Mouse (Mus musculus) stomach, embryonic 14.5 days (tissue): ENCODE results near the gene Ripk3. TPM values are rescaled to one million over a fixed set of nuclear protein-coding genes. Genes with fewer than 3 reads are reported as not detected.

Experiments used
- ATAC-seq: fragments of 200-750 bp; cut with Nextera tagmentation; 2 replicates; pipeline ENCODE4 v1.8.0; 2017; ENCODE audit warnings: low read depth, moderate TSS enrichment; ENCODE audit not compliant: insufficient number of reproducible peaks, insufficient read depth, low FRiP score
- H3K27ac ChIP-seq: fragments of 300-500 bp; sonication (generic); 2 replicates; pipeline ENCODE4 v1.5.1; 2014; ENCODE audit warnings: mild to moderate bottlenecking, low read length, moderate library complexity, mixed read lengths
- H3K27me3 ChIP-seq: fragments of 300-500 bp; sonication (generic); 2 replicates; pipeline ENCODE4 v1.6.1; 2014; ENCODE audit warnings: low read length, control low read depth, mixed read lengths; ENCODE audit not compliant: control insufficient read depth, insufficient read depth
- H3K36me3 ChIP-seq: fragments of 300-500 bp; sonication (generic); 2 replicates; pipeline ENCODE4 v1.6.1; 2014; ENCODE audit warnings: mild to moderate bottlenecking, control low read depth, low read length, moderate library complexity, mixed read lengths; ENCODE audit not compliant: control insufficient read depth, insufficient read depth
- H3K4me1 ChIP-seq: fragments of 300-500 bp; sonication (generic); 2 replicates; pipeline ENCODE4 v1.6.1; 2014; ENCODE audit warnings: low read length, control low read depth, mixed read lengths; ENCODE audit not compliant: control insufficient read depth, insufficient read depth
- H3K4me2 ChIP-seq: fragments of 300-500 bp; sonication (generic); replicated peaks from 2 replicates; pipeline ENCODE4 v1.6.1; 2014; ENCODE audit warnings: low read depth, low read length, control low read depth
- H3K4me3 ChIP-seq: fragments of 300-500 bp; sonication (generic); 2 replicates; pipeline ENCODE4 v1.5.1; 2014; ENCODE audit warnings: low read depth, low read length, control low read depth
- H3K9ac ChIP-seq: fragments of 300-500 bp; sonication (generic); replicated peaks from 2 replicates; pipeline ENCODE4 v1.6.1; 2014; ENCODE audit warnings: low read depth, mild to moderate bottlenecking, control low read depth, low read length, moderate library complexity, mixed read lengths
- H3K9me3 ChIP-seq: fragments of 300-500 bp; sonication (generic); 2 replicates; pipeline ENCODE4 v1.6.1; 2016; ENCODE audit warnings: low read depth, low read length, control low read depth; ENCODE audit not compliant: control insufficient read depth
- WGBS: fragments of 180-500 bp; shearing (Covaris S2); extraction: QIAGEN DNeasy Blood & Tissue Kit; methylation state at CpG from one replicate; pipeline ENCODE4 v1.1.7; 2014; 5-methylcytosine and 5-hydroxymethylcytosine counted together
- polyA plus RNA-seq: library from polyadenylated mRNA; unstranded; fragments of >200 nt; fragmentation: Nextera tagmentation; extraction: Ambion mirVana; gene quantifications from 2 replicates; pipeline ENCODE4 v1.2.1, GENCODE M21; 2014

Gene Ripk3
- polyA plus RNA-seq, 1 experiment from 2014 or later: 25.3 TPM

DNA sequence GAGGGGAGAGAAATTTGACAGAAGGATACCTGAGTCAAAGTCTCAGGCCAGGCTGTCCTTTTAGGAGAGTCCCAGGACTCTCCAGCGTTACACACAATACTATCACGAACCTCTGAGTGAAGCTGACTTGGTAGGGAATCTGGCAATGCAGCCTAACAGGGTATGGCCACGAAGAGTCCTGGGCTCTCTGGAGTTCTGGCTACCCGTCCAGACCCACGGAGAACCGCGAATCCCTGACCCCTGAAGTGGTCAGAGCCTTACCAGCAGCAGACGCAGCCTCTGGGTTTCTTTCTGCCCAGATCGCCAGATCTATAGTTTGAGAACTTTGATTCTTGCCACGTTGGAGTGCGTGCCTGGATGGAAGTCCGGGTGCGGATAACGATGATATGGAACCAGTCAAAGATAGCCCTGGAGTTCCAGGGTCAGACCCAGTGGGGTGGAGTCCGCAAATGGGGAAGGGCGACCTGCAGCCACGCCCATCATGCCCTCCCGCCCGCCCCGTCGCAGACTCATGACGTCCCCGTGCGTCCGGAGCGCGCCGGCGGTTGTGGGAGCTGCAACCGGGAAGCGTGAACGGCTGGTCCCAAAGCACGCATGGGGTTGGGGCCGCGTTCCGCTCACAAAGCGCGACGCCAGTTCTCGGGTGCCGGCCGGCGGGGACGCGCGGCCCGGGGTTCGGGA is 43.3 kb downstream of the Ripk3 start, which contains the start of the genes Dhrs1 and Nop9:
TSS of gene Dhrs1 (minus strand) at position 511 of the 681 bp plus-strand sequence.
TSS of gene Nop9 (plus strand) at position 514 of the 681 bp plus-strand sequence.
- ATAC-seq: peak; percentile 77; the same call in 1 of the 2 replicates
- Histone ChIP-seq H3K4me1 (peaks cover 17% of the 10 kb centered on the region; the same call in 1 of the 2 replicates), H3K4me2 (peak within 1 kb of the TSS; percentile 97), H3K27me3 (no peaks in the 10 kb centered on the region), H3K36me3 (peaks cover 14% of the 10 kb centered on the region; the same call in 1 of the 2 replicates), H3K4me3 (peak within 1 kb of the TSS; percentile 85), H3K9ac (peak within 1 kb of the TSS; percentile 63), H3K9me3 (no peaks in the 10 kb centered on the region), H3K27ac (0 out of 2 replicates have a peak within 1 kb of the TSS, but pooled peaks have one; percentile 18)
- WGBS: 2% methylated on average over 48 of the region's 48 CpGs

DNA sequence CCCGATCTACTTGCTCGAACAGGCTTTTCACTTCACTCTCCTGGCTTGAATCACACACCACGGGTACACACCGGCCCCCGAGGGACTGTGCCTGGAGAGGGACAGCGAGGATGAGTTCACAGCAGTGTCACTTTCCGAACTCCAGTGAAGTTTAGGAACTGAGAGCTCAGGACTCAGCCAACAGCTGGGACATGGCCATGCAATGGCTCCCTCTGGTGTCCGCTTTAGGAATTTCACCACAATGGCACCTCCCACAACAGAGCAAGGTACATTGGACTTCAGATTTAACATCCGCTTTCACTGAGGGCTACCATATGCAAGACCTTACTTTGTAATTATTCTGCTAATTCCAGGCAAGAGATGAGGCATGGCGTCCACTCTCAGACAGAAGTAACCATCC is 45.0 kb downstream of the Ripk3 start:
- H3K4me3 ChIP-seq: no peak overlapping the region
- H3K36me3 ChIP-seq: peaks cover 25% of the 10 kb centered on the region; the same call in 1 of the 2 replicates
- 20% methylated on average over 10 of the region's 10 CpGs for WGBS
- H3K27ac ChIP-seq: no peak overlapping the region
- H3K9ac ChIP-seq: no peak overlapping the region
- H3K4me2 ChIP-seq: peak overlapping the region; percentile 11
- peak; percentile 75 for ATAC-seq
- H3K9me3 ChIP-seq: no peaks in the 10 kb centered on the region
- no peaks in the 10 kb centered on the region for H3K27me3 ChIP-seq
- peaks cover 17% of the 10 kb centered on the region; the same call in 1 of the 2 replicates for H3K4me1 ChIP-seq

GRCm38 (mm10) chr14:55737086-55737687 is 51.5 kb downstream of the Ripk3 start:
- Histone ChIP-seq H3K9ac (no peak overlapping the region), H3K4me2 (no peak overlapping the region), H3K27ac (no peak overlapping the region), H3K9me3 (no peaks in the 10 kb centered on the region), H3K36me3 (peaks cover 28% of the 10 kb centered on the region; the same call in 1 of the 2 replicates), H3K4me1 (no peaks in the 10 kb centered on the region), H3K27me3 (no peaks in the 10 kb centered on the region), H3K4me3 (no peak overlapping the region)
- 84% methylated on average over 9 of the region's 9 CpGs for WGBS
- ATAC-seq: no peak

DNA sequence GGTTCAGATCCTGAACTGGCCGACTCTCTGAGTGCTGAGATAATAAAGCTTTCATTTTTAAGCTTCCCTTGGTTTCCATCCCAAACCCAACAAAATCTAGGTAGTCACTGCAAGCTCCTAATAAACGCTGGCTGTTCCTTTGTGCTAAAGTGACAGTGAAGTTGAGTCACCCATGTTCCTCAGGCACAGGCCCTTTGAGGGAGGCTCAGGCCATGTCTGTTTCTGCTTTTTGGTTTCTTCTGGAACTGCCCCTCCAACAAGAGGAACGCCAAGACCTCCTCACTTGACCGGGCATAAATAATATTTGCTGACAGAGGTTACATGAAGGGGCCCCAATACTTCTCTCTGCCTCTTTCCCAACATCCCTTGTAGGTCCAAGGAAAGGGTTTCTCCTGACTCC is 52.9 kb downstream of the Ripk3 start:
- no peak for ATAC-seq
- WGBS: 78% methylated on average over 4 of the region's 4 CpGs
- Histone ChIP-seq H3K36me3 (peaks cover 22% of the 10 kb centered on the region; the same call in 1 of the 2 replicates), H3K4me1 (no peaks in the 10 kb centered on the region), H3K27me3 (no peaks in the 10 kb centered on the region), H3K4me2 (no peak overlapping the region), H3K27ac (no peak overlapping the region), H3K9ac (no peak overlapping the region), H3K9me3 (no peaks in the 10 kb centered on the region), H3K4me3 (no peak overlapping the region)

DNA sequence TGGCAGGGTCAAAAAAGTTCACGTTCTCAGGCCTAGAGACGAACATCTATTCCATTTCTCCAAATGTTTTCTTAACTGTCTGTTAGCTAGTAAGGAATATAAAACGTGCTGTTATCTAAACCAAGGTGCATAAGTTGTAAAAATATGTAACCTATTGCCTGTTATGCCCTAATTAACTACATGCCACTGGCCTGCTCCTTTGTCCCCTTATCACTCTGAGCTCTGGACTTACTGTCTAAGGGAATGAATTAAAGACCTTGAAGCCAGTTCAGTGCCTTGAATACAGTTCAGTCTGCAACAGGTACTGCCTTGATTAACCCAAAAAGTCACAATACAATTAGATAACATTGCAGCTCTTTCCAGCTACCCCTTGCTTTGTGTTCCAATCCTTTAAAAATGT is 53.3 kb downstream of the Ripk3 start:
- no peak overlapping the region for H3K4me2 ChIP-seq
- ATAC-seq: no peak

More for the DNA sequence above, 53.3 kb downstream of the Ripk3 start:
- H3K36me3 ChIP-seq: peaks cover 18% of the 10 kb centered on the region; the same call in 1 of the 2 replicates
- WGBS: 23% methylated on average over 3 of the region's 3 CpGs
- H3K4me3 ChIP-seq: no peak overlapping the region
- no peak overlapping the region for H3K9ac ChIP-seq
- no peaks in the 10 kb centered on the region for H3K4me1 ChIP-seq
- no peak overlapping the region for H3K27ac ChIP-seq
- no peaks in the 10 kb centered on the region for H3K27me3 ChIP-seq
- no peaks in the 10 kb centered on the region for H3K9me3 ChIP-seq

Other genes starting within 250 kb of the Ripk3 start
- gene Pck2, start 248.6 kb downstream of the Ripk3 start, polyA plus RNA-seq: 43.4 and 44.0 TPM in 2 replicates
- gene Dcaf11, start 228.9 kb downstream of the Ripk3 start, polyA plus RNA-seq: 67.6 and 69.6 TPM in 2 replicates
- 0.91 and 1.2 TPM in 2 replicates for gene A730061H03Rik, start 228.5 kb downstream of the Ripk3 start, polyA plus RNA-seq
- 0.61 TPM in 1 of 2 replicates, not detected in the other for gene Fitm1, start 213.2 kb downstream of the Ripk3 start, polyA plus RNA-seq
- gene Psme1, start 210.7 kb downstream of the Ripk3 start, polyA plus RNA-seq: 161 and 170 TPM in 2 replicates
- 5.9 and 7.1 TPM in 2 replicates for gene Emc9, start 203.6 kb downstream of the Ripk3 start, polyA plus RNA-seq
- 296 and 307 TPM in 2 replicates for gene Psme2, start 197.8 kb downstream of the Ripk3 start, polyA plus RNA-seq
- 13.2 and 15.1 TPM in 2 replicates for gene Rnf31, start 197.2 kb downstream of the Ripk3 start, polyA plus RNA-seq
- gene Irf9, start 185.3 kb downstream of the Ripk3 start, polyA plus RNA-seq: 7.4 and 8.1 TPM in 2 replicates
- gene Rec8, start 170.8 kb downstream of the Ripk3 start, polyA plus RNA-seq: 7.1 and 10.9 TPM in 2 replicates
- gene Ipo4, start 152.9 kb downstream of the Ripk3 start, polyA plus RNA-seq: 93.6 and 105 TPM in 2 replicates
- gene Gm49378, start 151.0 kb downstream of the Ripk3 start, polyA plus RNA-seq: 3.7 and 3.9 TPM in 2 replicates
- 109 and 112 TPM in 2 replicates for gene Tm9sf1, start 145.1 kb downstream of the Ripk3 start, polyA plus RNA-seq
- gene Tssk4, start 138.7 kb downstream of the Ripk3 start, polyA plus RNA-seq: 0.59 and 1.6 TPM in 2 replicates
- 54.8 and 55.8 TPM in 2 replicates for gene Mdp1, start 128.4 kb downstream of the Ripk3 start, polyA plus RNA-seq
- gene Gmpr2, start 116.9 kb downstream of the Ripk3 start, polyA plus RNA-seq: 56.8 and 63.6 TPM in 2 replicates
- gene Nedd8, start 116.7 kb downstream of the Ripk3 start, polyA plus RNA-seq: 535 and 580 TPM in 2 replicates
- 44.2 and 45.5 TPM in 2 replicates for gene Tinf2, start 107.0 kb downstream of the Ripk3 start, polyA plus RNA-seq
- 19.5 and 21.3 TPM in 2 replicates for gene Tgm1, start 74.9 kb downstream of the Ripk3 start, polyA plus RNA-seq
- gene Rabggta, start 66.6 kb downstream of the Ripk3 start, polyA plus RNA-seq: 30.0 and 31.0 TPM in 2 replicates
- 83.0 and 99.4 TPM in 2 replicates for gene Dhrs1, start 43.2 kb downstream of the Ripk3 start, polyA plus RNA-seq
- 36.6 and 38.8 TPM in 2 replicates for gene Nop9, start 43.2 kb downstream of the Ripk3 start, polyA plus RNA-seq
- 2.3 and 2.6 TPM in 2 replicates for gene Cideb, start 30.4 kb downstream of the Ripk3 start, polyA plus RNA-seq
- 0.13 and 0.52 TPM in 2 replicates for gene Ltb4r2, start 27.4 kb downstream of the Ripk3 start, polyA plus RNA-seq
- 0.42 and 0.88 TPM in 2 replicates for gene Ltb4r1, start 22.9 kb downstream of the Ripk3 start, polyA plus RNA-seq
- gene Adcy4, start 4.8 kb downstream of the Ripk3 start, polyA plus RNA-seq: 4.3 and 5.8 TPM in 2 replicates
- gene Nfatc4, start 34.3 kb upstream of the Ripk3 start, polyA plus RNA-seq: 54.9 and 56.6 TPM in 2 replicates
- 14.2 and 17.2 TPM in 2 replicates for gene Nynrin, start 65.1 kb upstream of the Ripk3 start, polyA plus RNA-seq
- gene Cbln3, start 95.5 kb upstream of the Ripk3 start, polyA plus RNA-seq: 0.36 and 0.45 TPM in 2 replicates
- gene Khnyn, start 96.1 kb upstream of the Ripk3 start, polyA plus RNA-seq: 10.4 TPM in 2 replicates
- 64.4 and 71.5 TPM in 2 replicates for gene Sdr39u1, start 111.4 kb upstream of the Ripk3 start, polyA plus RNA-seq
- 2.6 and 3.4 TPM in 2 replicates for gene Cma1, start 155.8 kb upstream of the Ripk3 start, polyA plus RNA-seq
- gene Cma2, start 162.1 kb upstream of the Ripk3 start, polyA plus RNA-seq: not detected in 2 replicates
- gene Mcpt1, start 229.1 kb upstream of the Ripk3 start, polyA plus RNA-seq: 0.58 and 0.86 TPM in 2 replicates
- gene Mcpt9, start 241.6 kb upstream of the Ripk3 start, polyA plus RNA-seq: not detected in 2 replicates